Mouse (Mus musculus): ENCODE data around the gene Ttc33. TPM values are rescaled to one million over a fixed set of nuclear protein-coding genes. Genes with fewer than 3 reads are reported as not detected.
A peak's percentile ranks its signal among the peaks of the same experiment; 100 is the strongest.

Ttc33 gene
- polyA plus RNA-seq, 1 experiment = 59.6 TPM

- under 1% methylated on average over 70 of the region's 80 CpGs for WGBS
- TF ChIP-seq POLR2A (IDR thresholded peaks at IDR 0.05; ENCODE audit: borderline replicate concordance, insufficient read depth, low read length) (peak; percentile 54), CTCF (IDR thresholded peaks at IDR 0.05; ENCODE audit: borderline replicate concordance, insufficient read depth, low read depth, low read length) (0 out of 2 replicates have a peak, but pooled peaks have one; percentile 22)
- peak within 1 kb of the TSS; percentile 99 for H3K4me3 ChIP-seq (replicated peaks; ENCODE audit: insufficient read depth, low read depth, low read length)
- H3K27ac ChIP-seq (ENCODE audit: insufficient read depth, low read length) = peak within 1 kb of the TSS; percentile 86
- DNase-seq = peak; percentile 78 to 83
- peaks cover 3% of the 10 kb centered on the region; the same call in 1 of the 2 replicates for H3K4me1 ChIP-seq (ENCODE audit: control insufficient read depth, insufficient read depth, low read length)
- H3K27me3 ChIP-seq (ENCODE audit: control insufficient read depth, insufficient read depth, low read length) = no peaks in the 10 kb centered on the region
Observed at GRCm38 (mm10) chr15:5143361-5144020, 41.8 kb upstream of the Ttc33 start, which contains the start of gene Prkaa1. Gene Prkaa1, plus strand, starts transcription at chr15:5143861.

GRCm38 (mm10) chr15:5144021-5144778 is 41.1 kb upstream of the Ttc33 start:
- H3K4me1 ChIP-seq (ENCODE audit: control insufficient read depth, insufficient read depth, low read length) = peaks cover 3% of the 10 kb centered on the region; the same call in 1 of the 2 replicates
- peak overlapping the region; percentile 60 for H3K4me3 ChIP-seq (replicated peaks; ENCODE audit: insufficient read depth, low read depth, low read length)
- peak overlapping the region; percentile 73 for H3K27ac ChIP-seq (ENCODE audit: insufficient read depth, low read length)
- no peak for TF ChIP-seq CTCF (IDR thresholded peaks at IDR 0.05; ENCODE audit: borderline replicate concordance, insufficient read depth, low read depth, low read length)
- TF ChIP-seq POLR2A (IDR thresholded peaks at IDR 0.05; ENCODE audit: borderline replicate concordance, insufficient read depth, low read length) = no peak
- peak in 1 of 2 experiments; percentile 71 for DNase-seq
- no peaks in the 10 kb centered on the region for H3K27me3 ChIP-seq (ENCODE audit: control insufficient read depth, insufficient read depth, low read length)
- under 1% methylated on average over 58 of the region's 61 CpGs for WGBS

DNA sequence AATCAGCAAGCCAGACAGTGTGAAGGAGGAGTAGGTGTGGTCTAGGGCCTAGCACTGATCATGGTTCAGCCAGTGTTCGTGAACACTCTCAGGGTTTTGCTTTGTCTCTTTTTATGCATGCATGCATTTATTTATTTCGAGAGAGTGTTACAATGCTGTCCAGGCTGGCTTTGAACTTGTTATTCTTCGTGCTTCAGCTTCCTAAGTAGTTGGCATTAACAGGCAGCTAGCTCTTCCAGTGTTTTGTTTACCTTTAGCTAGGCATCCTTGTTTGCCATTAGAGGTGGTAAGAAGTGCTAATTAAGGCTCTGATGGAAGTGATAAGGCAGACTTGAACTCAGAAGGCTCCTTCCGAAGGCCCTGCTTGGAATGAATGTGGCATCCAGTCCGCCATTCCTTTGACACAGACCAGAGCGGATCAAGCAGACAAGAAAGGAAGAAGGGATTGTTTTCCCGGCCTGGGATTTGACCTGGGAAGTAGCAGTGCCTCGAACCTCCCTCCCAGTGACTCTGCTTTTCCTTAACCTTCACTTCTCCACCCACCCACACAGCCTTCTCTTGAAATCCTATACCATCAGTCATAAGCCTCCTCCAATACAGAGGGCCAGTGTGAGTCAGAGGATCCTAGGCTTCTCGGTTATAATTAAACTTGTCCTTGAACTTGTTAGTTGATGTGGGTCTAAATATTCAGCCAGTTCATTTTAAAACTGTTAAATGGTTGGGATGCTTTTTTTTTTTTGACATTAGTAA is 40.0 kb upstream of the Ttc33 start:
- no peak for DNase-seq
- H3K27me3 ChIP-seq (ENCODE audit: control insufficient read depth, insufficient read depth, low read length) = no peaks in the 10 kb centered on the region
- WGBS = 58% methylated on average over 9 of the region's 9 CpGs
- TF ChIP-seq CTCF (IDR thresholded peaks at IDR 0.05; ENCODE audit: borderline replicate concordance, insufficient read depth, low read depth, low read length) (no peak), POLR2A (IDR thresholded peaks at IDR 0.05; ENCODE audit: borderline replicate concordance, insufficient read depth, low read length) (no peak)
- H3K4me1 ChIP-seq (ENCODE audit: control insufficient read depth, insufficient read depth, low read length) = peaks cover 3% of the 10 kb centered on the region; the same call in 1 of the 2 replicates
- H3K27ac ChIP-seq (ENCODE audit: insufficient read depth, low read length) = no peak overlapping the region
- peak overlapping the region; percentile 39 for H3K4me3 ChIP-seq (replicated peaks; ENCODE audit: insufficient read depth, low read depth, low read length)

DNA sequence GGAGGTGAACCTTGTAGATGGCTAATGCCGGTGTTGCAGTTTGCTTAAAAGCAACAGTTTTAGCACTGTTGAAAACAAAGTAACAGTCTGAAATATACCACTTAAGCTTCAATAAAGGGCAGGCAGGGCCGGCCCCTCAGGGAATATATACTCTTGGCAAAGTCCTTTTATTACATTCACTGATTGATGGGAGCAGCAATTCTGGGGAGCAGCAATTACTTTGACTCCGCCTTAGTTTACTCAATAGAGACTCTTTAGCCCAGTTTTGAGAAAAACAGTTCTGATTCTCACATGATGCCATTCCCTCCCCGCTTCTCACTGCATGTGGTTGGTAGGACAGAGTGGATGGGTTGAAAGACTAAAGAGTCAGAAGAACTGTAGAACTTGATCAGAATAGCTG is 36.1 kb upstream of the Ttc33 start:
- H3K4me1 ChIP-seq (ENCODE audit: control insufficient read depth, insufficient read depth, low read length) = peaks cover 3% of the 10 kb centered on the region; the same call in 1 of the 2 replicates
- no peak for DNase-seq
- no peak overlapping the region for H3K27ac ChIP-seq (ENCODE audit: insufficient read depth, low read length)
- 90% methylated on average over 4 of the region's 4 CpGs for WGBS
- TF ChIP-seq CTCF (IDR thresholded peaks at IDR 0.05; ENCODE audit: borderline replicate concordance, insufficient read depth, low read depth, low read length) = no peak
- TF ChIP-seq POLR2A (IDR thresholded peaks at IDR 0.05; ENCODE audit: borderline replicate concordance, insufficient read depth, low read length) = no peak
- H3K4me3 ChIP-seq (replicated peaks; ENCODE audit: insufficient read depth, low read depth, low read length) = no peak overlapping the region
- H3K27me3 ChIP-seq (ENCODE audit: control insufficient read depth, insufficient read depth, low read length) = no peaks in the 10 kb centered on the region

DNA sequence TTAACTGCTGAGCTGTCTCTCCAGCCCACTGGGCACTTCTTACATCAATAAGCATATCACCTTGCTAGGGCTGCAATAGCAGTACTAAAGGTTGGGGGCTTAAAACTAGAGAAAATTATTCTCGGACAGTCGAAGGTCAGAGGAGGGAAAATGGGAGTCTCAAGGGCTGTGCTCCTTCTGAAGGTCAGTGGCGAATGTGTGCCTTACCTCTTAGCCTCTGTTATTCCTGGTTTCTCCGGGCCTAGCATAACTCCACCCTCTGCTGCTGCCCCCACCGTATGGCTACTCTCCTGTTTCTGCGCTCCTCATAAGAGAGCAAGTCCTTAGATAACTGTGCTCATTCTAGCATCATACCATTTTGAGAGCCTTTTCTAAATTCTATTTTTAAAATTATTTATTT is 33.2 kb upstream of the Ttc33 start:
- Histone ChIP-seq H3K27ac (ENCODE audit: insufficient read depth, low read length) (no peak overlapping the region), H3K27me3 (ENCODE audit: control insufficient read depth, insufficient read depth, low read length) (no peaks in the 10 kb centered on the region), H3K4me1 (ENCODE audit: control insufficient read depth, insufficient read depth, low read length) (no peaks in the 10 kb centered on the region; the same call in 1 of the 2 replicates), H3K4me3 (replicated peaks; ENCODE audit: insufficient read depth, low read depth, low read length) (no peak overlapping the region)
- no peak for DNase-seq
- WGBS = 96% methylated on average over 6 of the region's 6 CpGs
- TF ChIP-seq CTCF (IDR thresholded peaks at IDR 0.05; ENCODE audit: borderline replicate concordance, insufficient read depth, low read depth, low read length) (no peak), POLR2A (IDR thresholded peaks at IDR 0.05; ENCODE audit: borderline replicate concordance, insufficient read depth, low read length) (no peak)

- Histone ChIP-seq H3K27me3 (ENCODE audit: control insufficient read depth, insufficient read depth, low read length) (no peaks in the 10 kb centered on the region), H3K4me3 (replicated peaks; ENCODE audit: insufficient read depth, low read depth, low read length) (no peak overlapping the region), H3K4me1 (ENCODE audit: control insufficient read depth, insufficient read depth, low read length) (no peaks in the 10 kb centered on the region; the same call in 1 of the 2 replicates), H3K27ac (ENCODE audit: insufficient read depth, low read length) (no peak overlapping the region)
- no peak for DNase-seq
- TF ChIP-seq CTCF (IDR thresholded peaks at IDR 0.05; ENCODE audit: borderline replicate concordance, insufficient read depth, low read depth, low read length) (no peak), POLR2A (IDR thresholded peaks at IDR 0.05; ENCODE audit: borderline replicate concordance, insufficient read depth, low read length) (no peak)
- WGBS = 82% methylated on average over 9 of the region's 9 CpGs
Observed at GRCm38 (mm10) chr15:5154621-5155020, 30.7 kb upstream of the Ttc33 start.

DNA sequence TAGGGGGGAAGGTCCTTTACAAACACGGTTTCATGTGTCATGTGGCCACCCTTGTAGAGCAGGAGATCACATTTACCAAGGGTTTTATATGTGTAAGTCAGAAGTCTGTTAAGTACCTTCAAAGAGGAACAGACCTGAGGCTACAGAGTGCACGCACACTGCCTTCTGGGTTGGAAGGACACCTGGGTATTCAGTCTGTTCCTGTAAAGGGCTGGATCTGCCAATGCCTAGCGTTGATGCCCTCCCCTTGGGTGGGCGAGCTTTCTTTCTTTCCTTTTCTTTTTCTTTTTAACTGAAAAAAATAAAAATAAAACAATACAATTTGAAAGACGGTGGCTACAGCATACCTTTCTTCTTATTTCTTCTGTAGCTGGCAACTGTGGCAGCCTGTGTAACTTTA is 30.2 kb upstream of the Ttc33 start:
- 36% methylated on average over 5 of the region's 5 CpGs for WGBS
- H3K27me3 ChIP-seq (ENCODE audit: control insufficient read depth, insufficient read depth, low read length) = no peaks in the 10 kb centered on the region
- no peak for DNase-seq
- no peak overlapping the region for H3K4me3 ChIP-seq (replicated peaks; ENCODE audit: insufficient read depth, low read depth, low read length)
- H3K27ac ChIP-seq (ENCODE audit: insufficient read depth, low read length) = no peak overlapping the region
- no peak for TF ChIP-seq CTCF (IDR thresholded peaks at IDR 0.05; ENCODE audit: borderline replicate concordance, insufficient read depth, low read depth, low read length)
- TF ChIP-seq POLR2A (IDR thresholded peaks at IDR 0.05; ENCODE audit: borderline replicate concordance, insufficient read depth, low read length) = no peak
- no peaks in the 10 kb centered on the region; the same call in 1 of the 2 replicates for H3K4me1 ChIP-seq (ENCODE audit: control insufficient read depth, insufficient read depth, low read length)
